Mouse (Mus musculus) splenic B cell, adult 2 months (primary cell): ENCODE measurements around the gene Tbr1.

Experiments used
- DNase-seq: peaks from one replicate; pipeline ENCODE4 v3.0.0-alpha.2; 2011; ENCODE audit warnings: low read depth, low spot score
- H3K27me3 ChIP-seq: 2 replicates; pipeline ENCODE4 v1.6.1; 2012; ENCODE audit warnings: mild to moderate bottlenecking, low read length, moderate library complexity, mixed read lengths; ENCODE audit not compliant: control insufficient read depth, poor library complexity, insufficient read depth, severe bottlenecking
- H3K36me3 ChIP-seq: 2 replicates; pipeline ENCODE4 v1.6.1; 2012; ENCODE audit warnings: mild to moderate bottlenecking, low read length, moderate library complexity, mixed read lengths; ENCODE audit not compliant: control insufficient read depth, poor library complexity, insufficient read depth, severe bottlenecking

The Tbr1 gene

GRCm38 (mm10) chr2:61802656-61803251, at the start of gene Tbr1:
Gene Tbr1, plus strand, starts transcription at chr2:61802930.
- Histone ChIP-seq H3K36me3 (peaks cover 5% of the 10 kb centered on the region; the same call in 1 of the 2 replicates), H3K27me3 (no peaks in the 10 kb centered on the region)
- no peak for DNase-seq

DNA sequence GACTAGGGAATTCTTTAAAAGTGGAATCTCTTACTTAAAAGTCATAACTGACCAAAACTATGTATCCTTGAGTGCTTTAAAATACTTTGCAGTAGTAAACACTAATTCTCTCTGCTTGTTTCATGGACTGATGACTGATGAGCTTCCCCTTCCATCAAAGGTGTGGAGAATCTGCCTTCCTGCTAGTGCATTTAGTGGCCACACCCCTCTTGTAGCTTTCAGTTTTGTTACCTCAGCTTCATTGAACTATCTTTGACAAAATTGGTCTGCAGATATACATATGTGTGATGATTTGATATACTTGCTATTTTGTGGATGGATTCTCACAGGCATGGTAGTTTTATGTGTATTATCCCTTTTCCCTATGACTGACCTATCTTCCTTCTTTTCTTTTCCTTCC, 47.7 kb upstream of the Tbr1 start:
- no peaks in the 10 kb centered on the region for H3K36me3 ChIP-seq
- peak; percentile 34 for DNase-seq
- H3K27me3 ChIP-seq, result no peaks in the 10 kb centered on the region

- no peak for DNase-seq
- H3K36me3 ChIP-seq, result no peaks in the 10 kb centered on the region
- no peaks in the 10 kb centered on the region for H3K27me3 ChIP-seq
Observed at GRCm38 (mm10) chr2:61759234-61759855, 43.4 kb upstream of the Tbr1 start.

DNA sequence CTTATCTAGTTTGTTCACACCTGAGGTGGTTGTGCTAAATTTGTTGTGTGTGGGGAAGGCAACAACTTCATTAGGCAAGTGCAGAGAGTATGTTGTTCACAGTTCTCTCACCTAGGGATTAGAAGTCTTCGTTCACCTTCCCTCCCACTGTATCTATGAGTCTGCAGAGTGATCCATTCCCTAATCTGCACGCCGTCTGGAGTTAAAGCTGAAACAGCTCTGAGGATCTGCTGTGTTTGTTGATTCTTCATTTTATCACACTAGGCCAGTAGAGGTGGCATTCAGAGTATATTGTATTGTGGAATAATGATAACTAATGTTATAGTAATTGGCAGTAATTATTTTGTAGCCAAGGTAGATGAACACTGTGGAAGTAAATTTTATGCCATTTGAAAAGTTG, 42.7 kb upstream of the Tbr1 start:
- no peak for DNase-seq
- H3K36me3 ChIP-seq, result peaks cover 2% of the 10 kb centered on the region; the same call in 1 of the 2 replicates
- H3K27me3 ChIP-seq, result no peaks in the 10 kb centered on the region

- no peaks in the 10 kb centered on the region for H3K27me3 ChIP-seq
- DNase-seq, result no peak
- H3K36me3 ChIP-seq, result peaks cover 2% of the 10 kb centered on the region; the same call in 1 of the 2 replicates
Observed at GRCm38 (mm10) chr2:61764470-61765105, 38.1 kb upstream of the Tbr1 start.

DNA sequence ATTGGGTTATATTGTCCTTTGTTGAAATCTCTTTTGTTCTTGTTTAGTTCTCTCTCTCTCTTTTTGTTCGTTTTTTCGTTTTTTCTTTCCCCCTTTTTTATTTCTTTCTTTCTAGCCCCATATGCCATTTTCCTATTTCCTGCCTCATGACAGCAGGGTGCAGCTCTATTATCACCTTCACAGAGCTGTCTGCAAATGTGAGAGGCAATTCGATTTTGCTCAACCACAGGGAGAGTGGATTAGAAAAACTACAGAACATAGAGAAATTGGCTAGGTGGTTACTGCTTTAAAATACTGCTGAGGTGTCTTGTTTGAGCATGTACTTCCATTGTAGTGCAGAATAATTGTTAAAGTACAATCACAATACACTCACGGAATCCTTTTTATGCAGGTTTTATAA, 37.2 kb upstream of the Tbr1 start:
- peaks cover 2% of the 10 kb centered on the region; the same call in 1 of the 2 replicates for H3K36me3 ChIP-seq
- DNase-seq, result no peak
- no peaks in the 10 kb centered on the region for H3K27me3 ChIP-seq

- DNase-seq, result no peak
Observed at GRCm38 (mm10) chr2:61780794-61781193, 21.9 kb upstream of the Tbr1 start.

GRCm38 (mm10) chr2:61794960-61795359, 7.8 kb upstream of the Tbr1 start:
- no peak for DNase-seq
- H3K27me3 ChIP-seq, result no peaks in the 10 kb centered on the region

More at GRCm38 (mm10) chr2:61780794-61781193, 21.9 kb upstream of the Tbr1 start:
- Histone ChIP-seq H3K27me3 (no peaks in the 10 kb centered on the region), H3K36me3 (peaks cover 1% of the 10 kb centered on the region; the same call in 1 of the 2 replicates)

GRCm38 (mm10) chr2:61798048-61798447, 4.7 kb upstream of the Tbr1 start:
- Histone ChIP-seq H3K36me3 (peaks cover 5% of the 10 kb centered on the region), H3K27me3 (no peaks in the 10 kb centered on the region)
- DNase-seq, result no peak

More at GRCm38 (mm10) chr2:61794960-61795359, 7.8 kb upstream of the Tbr1 start:
- peaks cover 2% of the 10 kb centered on the region; the same call in 1 of the 2 replicates for H3K36me3 ChIP-seq

DNA sequence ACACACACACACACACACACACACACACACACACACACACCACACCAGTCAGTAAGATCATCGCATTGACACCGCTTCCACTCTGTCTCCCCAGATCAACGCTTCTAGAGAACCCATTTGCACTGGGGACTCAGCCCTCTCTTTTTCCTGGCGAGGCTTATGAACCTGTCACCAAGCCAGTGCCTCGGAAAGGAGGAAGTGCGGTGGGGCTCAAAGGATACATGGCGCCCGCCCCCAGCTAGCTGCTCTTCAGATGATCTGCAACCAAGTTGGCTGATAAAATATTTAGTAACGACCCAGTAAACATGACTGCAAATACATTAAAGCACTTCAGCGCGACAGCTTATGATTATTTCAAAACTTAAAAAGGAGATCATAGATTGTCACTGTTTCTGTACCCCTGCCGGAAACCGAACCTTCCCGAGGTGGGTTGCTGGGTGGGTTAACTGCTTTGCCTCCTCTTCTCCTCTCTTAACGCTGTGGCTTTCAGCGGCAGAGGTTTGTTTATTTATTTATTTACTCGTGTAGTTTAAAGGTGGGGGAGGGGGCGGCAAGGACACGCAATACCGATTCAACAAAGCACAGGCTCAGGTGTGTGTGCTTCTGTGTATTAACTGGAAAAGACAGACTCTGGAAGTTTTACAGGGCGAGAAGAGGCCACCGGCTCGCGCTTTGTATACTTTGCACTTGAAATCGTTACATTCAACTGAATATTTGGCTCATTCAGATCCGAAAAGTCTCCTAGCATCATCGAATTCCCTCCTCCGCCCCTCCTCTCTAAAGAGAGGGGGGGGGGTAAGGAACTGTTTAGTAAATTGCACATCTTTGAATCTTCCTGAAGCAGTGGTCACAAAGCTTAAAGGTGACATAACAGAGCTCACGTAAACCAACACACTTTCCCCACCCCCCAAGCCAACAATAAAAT, 975 bp downstream of the Tbr1 start:
- no peaks in the 10 kb centered on the region for H3K27me3 ChIP-seq
- peaks cover 5% of the 10 kb centered on the region; the same call in 1 of the 2 replicates for H3K36me3 ChIP-seq
- peak; percentile 46 for DNase-seq

DNA sequence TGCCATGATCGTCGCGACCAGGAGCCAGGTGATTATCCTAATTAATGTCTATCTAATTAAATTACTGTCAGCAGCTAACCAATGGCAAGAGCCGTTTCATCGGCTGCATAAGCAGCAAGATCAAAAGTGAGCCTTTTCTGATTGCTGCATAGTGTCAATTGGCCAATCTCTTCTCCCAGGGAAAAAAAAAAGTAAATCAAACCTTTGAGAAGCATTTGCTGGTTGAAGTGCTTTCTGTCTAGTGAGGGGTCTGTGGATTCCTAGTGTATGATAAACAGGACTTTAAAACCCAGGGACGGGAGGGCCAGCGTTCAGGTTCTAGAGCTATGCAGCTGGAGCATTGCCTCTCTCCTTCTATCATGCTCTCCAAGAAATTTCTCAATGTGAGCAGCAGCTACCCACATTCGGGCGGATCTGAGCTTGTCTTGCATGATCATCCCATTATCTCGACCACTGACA, 1.7 kb downstream of the Tbr1 start:
- peak; percentile 20 for DNase-seq
- Histone ChIP-seq H3K36me3 (peaks cover 3% of the 10 kb centered on the region; the same call in 1 of the 2 replicates), H3K27me3 (no peaks in the 10 kb centered on the region)

- H3K27me3 ChIP-seq, result no peaks in the 10 kb centered on the region
- peak; percentile 32 for DNase-seq
- H3K36me3 ChIP-seq, result peaks cover 3% of the 10 kb centered on the region; the same call in 1 of the 2 replicates
Observed at GRCm38 (mm10) chr2:61804841-61805540, 2.3 kb downstream of the Tbr1 start.

- no peaks in the 10 kb centered on the region for H3K27me3 ChIP-seq
- peaks cover 3% of the 10 kb centered on the region; the same call in 1 of the 2 replicates for H3K36me3 ChIP-seq
- peak; percentile 48 for DNase-seq
Observed at GRCm38 (mm10) chr2:61805541-61806345, 3.0 kb downstream of the Tbr1 start.
